Mouse (Mus musculus) kidney, adult 2 months (tissue): ENCODE data around the gene Slc16a11.

Experiments used
- CTCF ChIP-seq: fragments of 200-500 bp; conservative IDR thresholded peaks from 2 replicates; pipeline ENCODE4 v1.5.1; 2011; ENCODE audit warnings: low read depth, mild to moderate bottlenecking, control low read depth, low read length, moderate library complexity, mixed read lengths; ENCODE audit not compliant: insufficient read depth, insufficient read length
- POLR2A ChIP-seq: fragments of 200-500 bp; IDR thresholded peaks from one replicate; pipeline ENCODE4 v1.6.1; 2011; ENCODE audit warnings: low read depth, low read length, control low read depth

DNA sequence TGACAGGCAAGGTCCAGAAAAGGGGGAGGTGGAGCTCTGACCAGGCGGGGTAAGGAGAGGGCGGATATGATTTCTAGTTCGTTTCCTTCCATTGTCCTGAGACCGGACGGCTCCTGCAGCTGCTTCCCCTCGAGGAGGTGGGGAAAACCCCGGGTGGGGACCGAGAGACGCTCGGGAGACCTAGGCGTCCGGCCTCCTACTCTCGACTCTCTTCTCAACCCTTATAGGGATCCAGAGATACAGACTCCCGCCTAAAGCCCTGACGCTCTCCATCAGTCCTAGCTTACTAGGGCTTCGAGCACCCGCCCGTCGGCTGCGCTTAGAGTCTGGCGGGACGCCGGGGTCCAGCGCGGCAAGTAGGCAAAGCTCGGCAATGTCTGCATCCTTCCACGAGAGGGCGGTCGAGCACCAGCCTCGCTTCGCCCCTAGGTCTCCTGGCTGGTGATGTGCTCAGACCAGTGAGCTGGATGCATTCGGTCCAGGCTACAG, 17.7 kb downstream of the Slc16a11 start:
- TF ChIP-seq POLR2A (peak; percentile 5), CTCF (peak; percentile 98)
